Mouse (Mus musculus): ENCODE measurements at regions not wholly inside any gene's neighbourhood (a gene's known extent, or its start where the extent isn't known, plus 50 kb on each side); places are given as distances from the start of the nearest gene placed in this dataset.
A peak's percentile ranks its signal among the peaks of the same experiment; 100 is the strongest.
"Not testable (repeated sequence)": the region's sequence is repeated elsewhere in the genome, so short reads cannot be mapped to it uniquely, and the experiment has no call there.

DNA sequence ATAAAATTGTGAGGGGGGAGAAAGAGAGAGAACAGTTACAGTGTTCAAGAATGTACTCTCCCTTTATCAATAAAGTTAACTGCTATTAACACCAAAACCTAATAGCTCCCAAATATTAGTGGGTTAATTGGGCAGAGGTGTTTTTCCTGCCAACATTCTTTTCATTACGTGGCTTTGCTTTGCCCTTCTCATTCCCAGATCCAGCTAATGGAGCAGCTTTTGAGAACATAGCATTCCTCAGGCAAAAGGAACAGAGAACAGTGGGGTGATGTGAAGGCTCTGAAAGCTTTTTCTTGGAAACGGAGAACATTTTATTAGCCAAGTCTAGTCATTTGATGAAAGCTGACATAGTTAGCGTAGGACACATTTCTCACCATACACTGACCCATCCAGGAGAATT lies 271.2 kb upstream of the Flrt2 start:
- Histone ChIP-seq H3K9ac (no peak overlapping the region), H3K27me3 (replicated peaks) (no peaks in the 10 kb centered on the region), H3K4me3 (no peak overlapping the region), H3K36me3 (replicated peaks) (no peaks in the 10 kb centered on the region), H3K27ac (no peak overlapping the region), H3K9me3 (no peaks in the 10 kb centered on the region), H3K4me1 (no peaks in the 10 kb centered on the region), H3K4me2 (no peak overlapping the region)
- 86% methylated on average over 3 of the region's 3 CpGs for WGBS
- no peak for ATAC-seq (replicated peaks)

DNA sequence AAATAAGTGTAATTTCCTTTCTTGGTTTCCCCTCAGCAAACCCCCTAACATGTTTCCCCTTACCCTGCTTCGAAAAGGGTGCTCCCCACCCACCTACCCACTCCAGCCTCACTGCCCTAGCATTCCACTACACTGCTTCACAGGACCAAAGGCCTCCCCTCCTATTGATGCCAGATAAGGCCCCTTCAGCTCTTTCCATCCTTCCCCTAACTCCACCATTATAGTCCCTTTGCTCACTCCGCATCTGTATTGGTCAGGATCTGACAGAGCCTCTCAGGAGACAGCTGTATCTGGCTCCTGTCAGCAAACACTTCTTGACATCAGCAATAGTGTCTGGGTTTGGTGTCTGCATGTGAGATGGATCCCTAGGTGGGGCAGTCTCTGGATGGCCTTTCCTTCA lies 267.3 kb upstream of the Flrt2 start:
- H3K9me3 ChIP-seq: no peaks in the 10 kb centered on the region
- H3K27me3 ChIP-seq (replicated peaks): no peaks in the 10 kb centered on the region
- H3K4me1 ChIP-seq: no peaks in the 10 kb centered on the region
- no peak overlapping the region for H3K4me3 ChIP-seq
- 80% methylated on average over 2 of the region's 2 CpGs for whole genome bisulfite sequencing
- H3K36me3 ChIP-seq (replicated peaks): no peaks in the 10 kb centered on the region
- H3K4me2 ChIP-seq: no peak overlapping the region
- ATAC-seq (replicated peaks): no peak
- H3K27ac ChIP-seq: no peak overlapping the region
- H3K9ac ChIP-seq: no peak overlapping the region

DNA sequence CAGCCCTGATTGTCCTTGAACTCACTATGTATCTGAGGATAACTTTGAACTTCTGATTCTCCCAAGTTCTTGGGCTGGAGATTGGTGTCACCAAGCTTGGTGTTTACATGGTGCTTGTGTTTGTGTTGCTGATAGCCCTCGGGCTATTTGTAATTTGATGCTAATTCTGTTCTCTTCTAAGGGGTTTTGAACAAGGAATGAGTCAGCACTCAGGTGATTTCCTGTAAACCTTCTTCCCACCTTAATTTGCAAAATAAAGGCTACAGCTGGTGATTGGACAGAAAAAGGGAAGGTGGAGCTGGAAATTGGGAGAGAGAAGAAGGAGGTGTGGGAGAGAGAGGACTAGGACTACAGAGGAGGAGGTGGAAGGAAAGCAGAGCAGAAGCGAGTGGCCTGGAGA lies 254.8 kb upstream of the Flrt2 start:
- Histone ChIP-seq H3K27me3 (replicated peaks) (no peaks in the 10 kb centered on the region), H3K9ac (no peak overlapping the region), H3K9me3 (no peaks in the 10 kb centered on the region), H3K27ac (no peak overlapping the region), H3K4me2 (no peak overlapping the region), H3K36me3 (replicated peaks) (no peaks in the 10 kb centered on the region), H3K4me1 (no peaks in the 10 kb centered on the region), H3K4me3 (no peak overlapping the region)
- WGBS: 76% methylated on average over 2 of the region's 2 CpGs
- no peak for ATAC-seq (replicated peaks)

DNA sequence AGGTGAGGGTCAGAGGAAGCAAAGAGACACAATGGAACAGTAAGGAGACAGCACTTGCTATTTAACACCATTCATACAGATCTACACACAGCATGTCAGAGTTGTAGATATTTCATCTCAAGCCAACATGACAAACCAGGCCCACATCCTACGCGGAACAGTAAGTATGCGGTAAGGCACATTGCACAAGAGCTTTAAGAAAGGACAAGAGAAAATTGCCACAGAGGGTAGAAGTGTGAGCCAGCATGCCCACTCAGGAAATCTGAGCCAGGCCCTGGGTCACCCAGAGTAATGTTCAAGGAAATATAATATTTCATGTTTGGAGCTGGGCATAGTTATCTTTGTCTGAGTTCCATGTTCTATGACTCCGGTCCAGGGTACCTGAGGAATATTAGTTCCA lies 234.5 kb upstream of the Flrt2 start:
- no peak overlapping the region for H3K4me2 ChIP-seq
- H3K9me3 ChIP-seq: no peaks in the 10 kb centered on the region
- no peaks in the 10 kb centered on the region for H3K36me3 ChIP-seq (replicated peaks)
- no peak overlapping the region for H3K27ac ChIP-seq
- no peak overlapping the region for H3K4me3 ChIP-seq
- ATAC-seq (replicated peaks): no peak
- H3K4me1 ChIP-seq: no peaks in the 10 kb centered on the region
- 96% methylated on average over 4 of the region's 4 CpGs for WGBS
- H3K9ac ChIP-seq: no peak overlapping the region
- H3K27me3 ChIP-seq (replicated peaks): no peaks in the 10 kb centered on the region

GRCm38 (mm10) chr12:95466502-95467490 lies 225.2 kb upstream of the Flrt2 start:
- H3K4me3 ChIP-seq: no peak overlapping the region
- H3K9ac ChIP-seq: no peak overlapping the region
- no peaks in the 10 kb centered on the region for H3K36me3 ChIP-seq (replicated peaks)
- WGBS: 53% methylated on average over 12 of the region's 12 CpGs
- H3K27ac ChIP-seq: no peak overlapping the region
- H3K9me3 ChIP-seq: no peaks in the 10 kb centered on the region
- H3K4me2 ChIP-seq: no peak overlapping the region
- ATAC-seq (replicated peaks): 0 out of 2 replicates have a peak, but pooled peaks have one; percentile 39
- no peaks in the 10 kb centered on the region for H3K27me3 ChIP-seq (replicated peaks)
- no peaks in the 10 kb centered on the region for H3K4me1 ChIP-seq

DNA sequence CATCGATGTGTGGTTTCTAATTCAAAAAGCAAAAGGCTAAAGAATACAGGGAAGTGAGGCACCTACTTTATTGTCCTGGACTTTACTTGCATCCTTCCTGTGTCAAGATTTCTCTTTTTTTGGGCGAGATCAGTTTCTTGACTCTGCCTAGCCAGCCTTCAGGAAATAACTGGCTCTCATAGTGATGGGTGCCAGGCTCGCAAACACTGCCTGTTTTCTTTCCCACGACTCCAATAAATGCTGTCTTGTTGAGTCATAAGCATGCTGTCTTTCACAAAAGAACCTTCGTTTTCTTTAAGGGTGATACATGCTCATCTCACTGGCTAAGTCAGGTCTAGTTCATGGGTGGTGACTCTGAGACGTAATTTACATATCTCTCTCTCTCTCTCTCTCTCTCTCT lies 222.1 kb upstream of the Flrt2 start:
- no peaks in the 10 kb centered on the region for H3K36me3 ChIP-seq (replicated peaks)
- no peak overlapping the region for H3K4me3 ChIP-seq
- no peak overlapping the region for H3K4me2 ChIP-seq
- ATAC-seq (replicated peaks): no peak
- WGBS: 76% methylated on average over 6 of the region's 6 CpGs
- no peak overlapping the region for H3K9ac ChIP-seq
- no peak overlapping the region for H3K27ac ChIP-seq
- no peaks in the 10 kb centered on the region for H3K27me3 ChIP-seq (replicated peaks)
- no peaks in the 10 kb centered on the region for H3K9me3 ChIP-seq
- no peaks in the 10 kb centered on the region for H3K4me1 ChIP-seq

DNA sequence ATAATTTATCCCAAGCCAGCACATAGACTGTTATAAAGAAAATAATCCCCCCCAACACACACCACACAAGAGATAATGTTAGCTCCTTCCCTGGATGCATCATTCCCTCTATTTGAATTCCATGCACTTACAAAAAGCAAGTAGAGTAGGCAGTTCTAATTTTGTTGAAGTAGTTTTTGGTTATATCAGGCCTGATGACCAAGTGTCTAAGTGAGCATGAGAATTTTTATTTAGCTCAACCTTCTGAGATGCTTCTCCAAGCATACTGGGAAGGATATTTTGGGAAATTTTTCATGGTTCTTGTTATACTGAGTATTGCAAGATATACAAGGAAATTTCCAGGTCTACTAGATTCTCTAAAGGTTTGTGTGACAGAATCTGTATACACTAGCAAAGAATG lies 205.5 kb upstream of the Flrt2 start:
- Histone ChIP-seq H3K4me1 (no peaks in the 10 kb centered on the region), H3K9ac (no peak overlapping the region), H3K9me3 (no peaks in the 10 kb centered on the region), H3K36me3 (replicated peaks) (no peaks in the 10 kb centered on the region), H3K4me2 (no peak overlapping the region), H3K4me3 (no peak overlapping the region), H3K27ac (no peak overlapping the region), H3K27me3 (replicated peaks) (no peaks in the 10 kb centered on the region)
- ATAC-seq (replicated peaks): no peak

- no peak overlapping the region for H3K4me3 ChIP-seq
- no peak overlapping the region for H3K4me2 ChIP-seq
- no peaks in the 10 kb centered on the region for H3K36me3 ChIP-seq (replicated peaks)
- no peak overlapping the region for H3K9ac ChIP-seq
- H3K4me1 ChIP-seq: no peaks in the 10 kb centered on the region
- H3K9me3 ChIP-seq: no peaks in the 10 kb centered on the region
- WGBS: 72% methylated on average over 3 of the region's 3 CpGs
- no peaks in the 10 kb centered on the region for H3K27me3 ChIP-seq (replicated peaks)
- H3K27ac ChIP-seq: no peak overlapping the region
- no peak for ATAC-seq (replicated peaks)
These were observed 203.7 kb upstream of the Flrt2 start for GRCm38 (mm10) chr12:95488371-95488770.

DNA sequence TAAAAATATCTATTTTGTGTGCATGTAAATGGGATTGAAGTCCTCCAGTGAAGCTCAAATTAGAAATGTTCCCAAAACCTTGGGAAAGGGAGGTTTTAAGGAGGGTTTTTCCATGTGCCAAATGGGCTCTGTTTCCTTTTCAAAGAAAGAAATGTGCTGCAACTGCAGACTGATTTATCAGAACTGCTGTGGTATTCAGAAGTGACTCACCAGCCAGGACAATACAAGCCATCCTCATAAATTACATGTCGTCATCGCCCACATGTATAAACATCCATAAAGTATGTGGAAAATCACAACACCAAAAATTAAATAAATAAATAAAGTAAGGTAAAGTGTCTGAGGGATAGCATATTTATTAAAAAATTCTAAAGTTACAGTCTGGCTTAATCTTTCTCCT lies 202.7 kb upstream of the Flrt2 start:
- no peaks in the 10 kb centered on the region for H3K4me1 ChIP-seq
- WGBS: 91% methylated on average over 2 of the region's 2 CpGs
- no peak overlapping the region for H3K9ac ChIP-seq
- H3K36me3 ChIP-seq (replicated peaks): no peaks in the 10 kb centered on the region
- ATAC-seq (replicated peaks): no peak
- H3K27me3 ChIP-seq (replicated peaks): no peaks in the 10 kb centered on the region
- no peak overlapping the region for H3K4me2 ChIP-seq
- no peaks in the 10 kb centered on the region for H3K9me3 ChIP-seq
- no peak overlapping the region for H3K27ac ChIP-seq
- no peak overlapping the region for H3K4me3 ChIP-seq

DNA sequence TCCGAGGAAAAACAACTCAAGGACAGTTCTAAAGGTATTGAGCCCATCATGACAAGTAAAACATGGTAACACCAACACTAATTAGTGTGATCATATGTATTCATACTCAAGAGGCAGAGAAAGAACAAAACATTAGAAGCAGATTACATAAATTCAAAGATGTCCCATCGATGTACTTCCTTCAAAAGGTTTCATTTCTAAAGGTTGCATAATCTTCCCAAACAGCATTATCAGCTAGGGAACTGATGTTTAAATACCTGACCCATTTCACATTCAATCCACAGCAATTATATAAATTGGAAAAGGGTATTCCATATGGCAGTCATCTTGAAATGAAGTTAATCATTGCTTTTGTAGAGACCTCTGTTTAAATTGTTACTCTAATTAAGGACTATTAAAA lies 202.2 kb upstream of the Flrt2 start:
- no peak for ATAC-seq (replicated peaks)
- Histone ChIP-seq H3K4me1 (no peaks in the 10 kb centered on the region), H3K4me3 (no peak overlapping the region), H3K36me3 (replicated peaks) (no peaks in the 10 kb centered on the region), H3K4me2 (no peak overlapping the region), H3K27me3 (replicated peaks) (no peaks in the 10 kb centered on the region), H3K9me3 (no peaks in the 10 kb centered on the region), H3K27ac (no peak overlapping the region), H3K9ac (no peak overlapping the region)
- 75% methylated on average over 2 of the region's 2 CpGs for WGBS

DNA sequence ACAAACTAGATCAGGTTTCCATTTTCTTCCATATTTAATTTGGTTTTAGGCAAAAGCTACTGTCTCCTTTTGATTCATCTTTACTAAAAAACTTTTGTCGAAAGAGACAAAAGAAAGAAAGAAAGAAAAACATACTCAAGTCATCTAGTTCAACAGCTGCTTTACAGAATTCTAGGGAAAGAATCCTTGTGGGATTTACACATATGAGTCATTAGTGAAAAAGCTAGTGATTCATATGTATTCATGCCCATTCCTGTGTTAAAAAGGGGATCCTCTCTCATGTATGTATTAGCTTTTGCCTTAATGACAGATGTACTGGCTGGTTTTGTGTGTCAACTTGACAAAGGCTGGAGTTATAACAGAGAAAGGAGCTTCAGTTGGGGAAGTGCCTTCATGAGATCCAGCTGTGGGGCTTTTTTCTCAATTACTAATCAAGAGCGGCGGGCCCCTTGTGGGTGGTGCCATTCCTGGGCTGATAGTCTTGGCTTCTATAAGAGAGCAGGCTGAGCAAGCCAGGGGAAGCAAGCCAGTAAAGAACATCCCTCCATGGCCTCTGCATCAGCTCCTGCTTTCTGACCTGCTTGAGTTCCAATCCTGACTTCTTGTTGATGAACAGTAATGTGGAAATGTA lies 200.1 kb upstream of the Flrt2 start:
- H3K4me1 ChIP-seq; H3K27me3 ChIP-seq (replicated peaks); ATAC-seq (replicated peaks); H3K9me3 ChIP-seq; H3K36me3 ChIP-seq (replicated peaks); H3K4me3 ChIP-seq; H3K9ac ChIP-seq; H3K4me2 ChIP-seq; H3K27ac ChIP-seq: not testable (repeated sequence)
- WGBS: 55% methylated on average over 3 of the region's 3 CpGs

GRCm38 (mm10) chr12:95501443-95501842 lies 190.6 kb upstream of the Flrt2 start:
- WGBS: 93% methylated on average over 3 of the region's 3 CpGs

DNA sequence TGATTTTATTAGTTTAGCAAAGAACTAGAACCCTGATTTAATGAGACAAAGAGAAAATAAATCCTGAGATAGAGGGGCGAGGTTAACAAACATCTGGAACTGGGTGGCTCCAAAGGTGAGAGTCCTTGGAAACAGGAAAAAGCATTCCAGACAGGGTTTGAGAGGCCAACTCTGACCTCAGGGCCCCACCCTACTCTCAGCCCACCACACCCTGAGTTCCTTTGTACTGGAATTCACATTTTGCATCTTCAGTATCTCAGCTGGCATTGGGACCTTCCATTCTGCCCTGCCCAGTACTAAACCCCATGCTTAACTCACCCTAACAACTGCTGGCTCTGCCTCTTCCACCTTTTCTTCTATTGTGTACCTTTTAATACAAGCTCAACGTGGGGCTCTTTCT lies 172.0 kb upstream of the Flrt2 start:
- WGBS: 85% methylated on average over 2 of the region's 2 CpGs
- H3K9ac ChIP-seq: no peak overlapping the region

More at GRCm38 (mm10) chr12:95501443-95501842, 190.6 kb upstream of the Flrt2 start:
- H3K27me3 ChIP-seq (replicated peaks): no peaks in the 10 kb centered on the region
- no peak overlapping the region for H3K4me2 ChIP-seq
- H3K36me3 ChIP-seq (replicated peaks): no peaks in the 10 kb centered on the region
- no peaks in the 10 kb centered on the region for H3K9me3 ChIP-seq
- H3K27ac ChIP-seq: no peak overlapping the region
- H3K9ac ChIP-seq: no peak overlapping the region
- ATAC-seq (replicated peaks): no peak
- H3K4me1 ChIP-seq: no peaks in the 10 kb centered on the region
- H3K4me3 ChIP-seq: no peak overlapping the region

More for the DNA sequence above, 172.0 kb upstream of the Flrt2 start:
- Histone ChIP-seq H3K4me2 (no peak overlapping the region), H3K27me3 (replicated peaks) (no peaks in the 10 kb centered on the region), H3K36me3 (replicated peaks) (no peaks in the 10 kb centered on the region), H3K9me3 (no peaks in the 10 kb centered on the region), H3K4me3 (no peak overlapping the region), H3K4me1 (no peaks in the 10 kb centered on the region), H3K27ac (no peak overlapping the region)
- ATAC-seq (replicated peaks): no peak

All from midbrain, embryonic 15.5 days (tissue).